Mouse (Mus musculus) small intestine, adult 2 months (tissue): ENCODE data around the gene Nhlrc4. TPM values are rescaled to one million over a fixed set of nuclear protein-coding genes. Genes with fewer than 3 reads are reported as not detected.

ENCODE experiments used
- H3K27ac ChIP-seq: fragments of 200-500 bp; 2 replicates; pipeline ENCODE4 v1.5.1; 2012; ENCODE audit warnings: low read depth, low read length, control low read depth, inconsistent platforms; ENCODE audit not compliant: insufficient read depth
- H3K27me3 ChIP-seq: fragments of 200-500 bp; 2 replicates; pipeline ENCODE4 v1.6.1; 2012; ENCODE audit warnings: mild to moderate bottlenecking, moderate library complexity, low read length, inconsistent platforms; ENCODE audit not compliant: control insufficient read depth, insufficient read depth
- H3K36me3 ChIP-seq: fragments of 200-500 bp; 2 replicates; pipeline ENCODE4 v1.6.1; 2012; ENCODE audit warnings: mild to moderate bottlenecking, low read length, control low read depth, inconsistent platforms; ENCODE audit not compliant: control insufficient read depth, insufficient read depth
- H3K4me1 ChIP-seq: fragments of 200-500 bp; 2 replicates; pipeline ENCODE4 v1.6.1; 2012; ENCODE audit warnings: low read length, inconsistent platforms, mixed read lengths; ENCODE audit not compliant: control insufficient read depth, insufficient read depth, insufficient read length
- H3K4me3 ChIP-seq: fragments of 200-500 bp; 2 replicates; pipeline ENCODE4 v1.5.1; 2012; ENCODE audit warnings: low read depth, mild to moderate bottlenecking, control low read depth, inconsistent platforms, low read length, moderate library complexity
- CTCF ChIP-seq: fragments of 200-500 bp; IDR thresholded peaks from 2 replicates; pipeline ENCODE4 v1.5.1; 2012; ENCODE audit warnings: low read depth, mild to moderate bottlenecking, control low read depth, inconsistent platforms, low read length, moderate library complexity, mixed read lengths; ENCODE audit not compliant: insufficient replicate concordance, insufficient read length; ENCODE audit errors: extremely low read depth
- POLR2A ChIP-seq: fragments of 200-500 bp; IDR thresholded peaks from 2 replicates; pipeline ENCODE4 v1.6.1; 2012; ENCODE audit warnings: low read depth, mild to moderate bottlenecking, control low read depth, inconsistent platforms, low read length, moderate library complexity
- WGBS: fragments of 180-500 bp; shearing (Covaris S2); methylation state at CpG from one replicate; pipeline ENCODE4 v1.1.7; 2018; 5-methylcytosine and 5-hydroxymethylcytosine counted together
- polyA plus RNA-seq: library from polyadenylated mRNA; depleted of rRNA; stranded (reverse); fragments of >200 nt; gene quantifications from 2 replicates; pipeline ENCODE4 v1.2.3, GENCODE M21; 2012

Nhlrc4 gene
- polyA plus RNA-seq, 1 experiment: not detected

DNA sequence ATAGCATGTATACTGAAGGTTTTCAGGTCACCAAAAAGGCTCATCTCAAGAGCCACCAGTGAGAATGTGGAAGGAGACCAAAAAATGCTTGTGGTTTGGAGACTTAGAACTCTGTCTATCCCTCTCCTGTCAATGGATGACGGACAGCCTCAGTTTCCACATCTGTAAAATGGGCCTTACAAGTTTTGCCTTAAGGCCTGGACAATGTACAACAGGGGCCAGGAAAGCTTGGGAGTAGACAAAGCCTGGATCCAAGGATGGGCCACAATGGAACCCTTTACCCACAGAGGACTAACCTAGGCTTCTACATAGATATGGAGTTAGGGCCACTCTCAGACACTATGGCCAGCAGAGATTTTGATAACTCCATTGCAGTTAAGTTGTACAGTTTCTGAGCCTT is 39.3 kb upstream of the Nhlrc4 start:
- H3K4me3 ChIP-seq: no peak overlapping the region

DNA sequence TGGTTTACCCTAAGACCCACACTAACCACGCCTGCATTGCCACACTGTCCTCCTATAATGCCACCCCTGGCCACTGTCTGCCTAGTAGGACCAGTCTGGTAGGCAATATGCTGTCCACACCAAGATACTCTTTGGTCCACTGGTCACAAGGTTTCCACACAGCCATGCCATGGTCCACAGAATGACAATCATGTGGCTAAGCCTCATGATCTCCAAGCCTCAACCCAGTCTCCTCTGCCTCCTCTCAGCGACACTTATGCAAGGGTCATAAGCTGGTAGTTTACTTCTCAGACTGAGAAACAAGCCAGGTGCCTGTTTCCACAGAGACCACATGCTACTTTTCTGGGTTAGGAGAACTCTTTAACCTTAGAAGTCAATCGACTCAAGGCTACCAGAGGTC is 38.2 kb upstream of the Nhlrc4 start:
- Histone ChIP-seq H3K4me1 (peaks cover 43% of the 10 kb centered on the region), H3K27ac (no peak overlapping the region), H3K27me3 (no peaks in the 10 kb centered on the region), H3K4me3 (no peak overlapping the region), H3K36me3 (no peaks in the 10 kb centered on the region)
- no peak for TF ChIP-seq POLR2A
- no peak for TF ChIP-seq CTCF
- 78% methylated on average over 3 of the region's 3 CpGs for WGBS

More for the DNA sequence above, 39.3 kb upstream of the Nhlrc4 start:
- TF ChIP-seq POLR2A (no peak), CTCF (no peak)
- Histone ChIP-seq H3K4me1 (peaks cover 42% of the 10 kb centered on the region), H3K36me3 (no peaks in the 10 kb centered on the region), H3K27me3 (no peaks in the 10 kb centered on the region), H3K27ac (peak overlapping the region; percentile 74; the same call in 1 of the 2 replicates)
- WGBS: 100% methylated on average over 1 of the region's 1 CpGs

DNA sequence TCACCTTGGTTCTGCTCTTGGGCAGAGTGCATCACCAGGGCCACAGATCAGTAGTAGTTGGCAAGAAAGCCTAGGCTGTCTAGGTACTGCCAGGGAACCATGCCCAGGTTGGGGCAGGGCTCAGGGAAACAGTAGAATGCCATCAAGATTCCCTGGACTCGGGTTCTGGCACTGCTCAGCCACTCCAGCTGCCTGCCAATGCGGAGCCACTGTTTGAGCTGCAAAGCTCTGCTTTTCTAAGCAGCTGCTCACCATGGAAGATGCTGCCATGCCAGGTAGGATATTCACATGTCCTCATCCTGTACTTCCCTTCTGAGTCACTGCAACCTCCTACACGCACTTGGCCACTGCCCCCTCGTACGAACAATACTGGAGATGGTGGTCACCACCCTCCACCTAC is 36.1 kb upstream of the Nhlrc4 start:
- H3K4me3 ChIP-seq: no peak overlapping the region
- peak overlapping the region; percentile 83 for H3K27ac ChIP-seq
- TF ChIP-seq POLR2A (no peak), CTCF (no peak)
- WGBS: 54% methylated on average over 5 of the region's 5 CpGs
- H3K4me1 ChIP-seq: peaks cover 43% of the 10 kb centered on the region
- H3K36me3 ChIP-seq: no peaks in the 10 kb centered on the region
- H3K27me3 ChIP-seq: no peaks in the 10 kb centered on the region

DNA sequence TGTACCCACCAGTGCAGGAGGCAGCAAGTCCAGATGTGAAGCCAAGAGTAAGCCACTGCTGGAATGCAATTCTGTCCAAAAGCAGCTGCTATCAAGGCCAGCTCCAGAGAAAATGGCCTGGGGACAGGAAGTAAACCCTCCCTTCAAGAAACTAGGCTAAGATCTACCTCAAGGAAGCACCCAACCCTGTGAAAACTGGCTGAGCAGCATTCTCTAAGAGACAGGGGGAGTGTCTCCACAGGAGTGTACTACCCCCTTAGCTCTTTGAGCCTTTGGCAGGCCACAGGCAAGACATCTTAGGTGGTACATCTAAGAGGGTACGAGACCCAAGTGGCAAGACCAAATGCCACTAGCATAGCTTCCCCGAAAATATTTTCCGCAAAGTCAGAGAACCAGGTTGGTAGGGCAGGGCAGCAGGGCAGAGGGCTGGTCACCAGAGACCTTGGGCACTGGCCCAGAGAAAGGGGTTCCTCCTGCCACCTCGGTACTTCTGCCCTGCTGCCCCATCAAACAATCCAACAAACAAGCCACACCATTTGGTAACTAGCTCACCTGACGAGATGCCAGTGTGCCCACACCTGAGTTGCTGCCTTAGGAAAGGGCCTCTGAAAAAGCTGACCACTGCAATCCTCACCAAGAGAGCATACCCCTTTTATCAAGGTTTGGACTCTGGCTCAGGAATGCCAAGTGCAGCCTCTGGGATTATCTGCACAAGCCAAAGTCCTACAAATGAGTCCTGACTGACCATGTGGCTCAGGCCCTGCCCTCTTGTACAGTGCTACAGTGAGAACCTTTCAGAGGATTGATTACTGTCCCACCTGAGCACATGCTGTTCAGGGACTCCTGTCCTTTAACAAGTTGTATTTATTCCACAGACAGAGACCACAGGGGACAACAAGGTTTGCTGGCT is 35.3 kb upstream of the Nhlrc4 start:
- 63% methylated on average over 5 of the region's 5 CpGs for WGBS
- peak overlapping the region; percentile 91 for H3K27ac ChIP-seq
- peaks cover 43% of the 10 kb centered on the region for H3K4me1 ChIP-seq
- no peak for TF ChIP-seq POLR2A
- no peak for TF ChIP-seq CTCF
- no peaks in the 10 kb centered on the region for H3K27me3 ChIP-seq
- H3K36me3 ChIP-seq: no peaks in the 10 kb centered on the region
- H3K4me3 ChIP-seq: peak overlapping the region; percentile 23; the same call in 1 of the 2 replicates

DNA sequence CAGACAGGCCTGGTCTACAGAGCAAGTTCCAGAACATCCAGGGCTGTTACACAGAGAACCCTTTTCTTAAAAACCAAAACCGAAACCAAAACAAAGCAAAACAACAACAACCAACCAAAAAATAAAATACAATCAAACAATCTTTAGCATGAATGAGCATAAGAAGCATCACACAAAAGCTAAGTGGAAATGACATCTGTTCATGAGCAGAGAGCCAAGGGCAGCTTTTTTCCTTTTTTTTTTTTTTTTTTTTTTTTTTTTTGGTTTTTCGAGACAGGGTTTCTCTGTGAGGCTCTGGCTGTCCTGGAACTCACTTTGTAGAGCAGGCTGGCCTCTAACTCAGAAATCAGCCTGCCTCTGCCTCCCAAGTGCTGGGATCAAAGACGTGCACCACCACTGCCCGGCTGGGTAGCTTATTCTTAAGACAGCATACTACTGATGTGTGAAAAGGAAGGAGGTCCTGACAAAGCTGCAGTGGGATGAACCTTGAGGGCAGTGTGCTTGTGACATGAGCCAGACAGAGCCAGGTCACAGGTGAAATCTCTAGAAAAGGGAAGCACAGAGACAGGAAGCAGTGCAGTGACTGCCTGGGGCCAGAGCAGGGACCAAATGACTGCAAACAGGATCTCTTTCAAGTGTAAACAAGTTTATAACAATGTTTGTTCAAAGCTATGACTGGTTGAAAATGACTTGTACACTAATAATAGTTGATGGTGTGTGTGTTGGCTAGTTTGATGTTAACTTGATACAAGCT is 26.4 kb upstream of the Nhlrc4 start:
- Histone ChIP-seq H3K27me3 (no peaks in the 10 kb centered on the region), H3K27ac (peak overlapping the region; percentile 35; the same call in 1 of the 2 replicates), H3K36me3 (peaks cover 2% of the 10 kb centered on the region; the same call in 1 of the 2 replicates), H3K4me3 (no peak overlapping the region), H3K4me1 (peaks cover 13% of the 10 kb centered on the region; the same call in 1 of the 2 replicates)
- TF ChIP-seq CTCF (no peak), POLR2A (no peak)
- 70% methylated on average over 4 of the region's 4 CpGs for WGBS

DNA sequence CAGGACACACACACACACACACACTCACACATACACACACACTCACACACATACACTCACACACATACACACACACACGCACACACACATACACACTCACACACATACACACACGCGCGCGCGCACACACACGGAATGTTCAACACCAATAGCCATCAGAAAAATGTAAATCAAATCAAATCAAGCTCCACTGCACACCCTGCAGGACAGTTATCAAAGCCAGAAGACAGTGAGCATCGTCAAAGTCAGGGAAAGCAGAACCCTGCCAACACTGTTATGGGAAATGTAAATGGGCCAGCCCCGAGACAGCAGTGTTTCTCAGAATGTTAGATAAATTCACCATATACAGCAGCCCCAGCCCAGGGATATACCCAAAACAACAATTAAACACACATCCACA is 25.7 kb upstream of the Nhlrc4 start:
- TF ChIP-seq CTCF (no peak), POLR2A (no peak)
- peaks cover 3% of the 10 kb centered on the region; the same call in 1 of the 2 replicates for H3K36me3 ChIP-seq

DNA sequence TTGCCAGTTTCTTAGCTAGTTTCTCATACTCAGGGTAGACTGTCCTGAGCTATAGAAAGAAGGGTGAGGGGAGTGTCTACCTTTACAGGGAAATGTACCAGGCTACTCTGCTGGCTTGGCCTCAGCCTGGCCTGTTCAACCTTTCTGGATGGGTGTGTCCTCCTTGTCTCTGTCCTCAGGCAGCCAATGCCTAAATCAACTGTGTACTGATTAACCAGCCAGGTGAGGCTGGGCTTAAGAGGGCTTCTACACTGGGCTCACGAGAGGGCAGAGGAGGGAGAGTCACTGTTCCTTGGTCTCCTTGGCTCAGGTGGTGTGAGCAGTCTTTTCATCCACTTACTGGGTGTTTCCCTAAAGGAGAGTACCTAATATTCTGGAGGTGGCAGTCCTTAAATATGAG is 23.4 kb upstream of the Nhlrc4 start:
- H3K4me1 ChIP-seq: peaks cover 13% of the 10 kb centered on the region; the same call in 1 of the 2 replicates
- peaks cover 15% of the 10 kb centered on the region for H3K36me3 ChIP-seq
- TF ChIP-seq POLR2A: no peak; the same call in 1 of the 2 replicates
- TF ChIP-seq CTCF: no peak
- WGBS: 32% methylated on average over 1 of the region's 1 CpGs
- H3K27me3 ChIP-seq: no peaks in the 10 kb centered on the region
- H3K4me3 ChIP-seq: no peak overlapping the region
- H3K27ac ChIP-seq: peak overlapping the region; percentile 31; the same call in 1 of the 2 replicates

More for the DNA sequence above, 25.7 kb upstream of the Nhlrc4 start:
- 87% methylated on average over 9 of the region's 9 CpGs for WGBS
- H3K4me3 ChIP-seq: no peak overlapping the region
- H3K4me1 ChIP-seq: peaks cover 13% of the 10 kb centered on the region; the same call in 1 of the 2 replicates
- no peaks in the 10 kb centered on the region for H3K27me3 ChIP-seq
- peak overlapping the region; percentile 7; the same call in 1 of the 2 replicates for H3K27ac ChIP-seq
